Mouse (Mus musculus): ENCODE measurements around the gene Matn3.

Matn3 gene

GRCm38 (mm10) chr12:8947714-8948464 lies at the start of gene Matn3:
Gene Matn3 (plus strand): TSS chr12:8947929.
- peak; percentile 77 for DNase-seq (ENCODE audit: extremely low read depth, insufficient read length, low spot score)

- no peak for DNase-seq (ENCODE audit: extremely low read depth, insufficient read length, low spot score)
These were observed 48.6 kb upstream of the Matn3 start for GRCm38 (mm10) chr12:8898879-8899785.

GRCm38 (mm10) chr12:8900107-8900698 lies 47.5 kb upstream of the Matn3 start:
- DNase-seq (ENCODE audit: extremely low read depth, insufficient read length, low spot score), result no peak

- DNase-seq (ENCODE audit: extremely low read depth, insufficient read length, low spot score), result no peak
These were observed 46.6 kb upstream of the Matn3 start for GRCm38 (mm10) chr12:8900919-8901663.

GRCm38 (mm10) chr12:8901934-8902333 lies 45.8 kb upstream of the Matn3 start:
- DNase-seq (ENCODE audit: extremely low read depth, insufficient read length, low spot score), result no peak

- no peak for DNase-seq (ENCODE audit: extremely low read depth, insufficient read length, low spot score)
These were observed 45.2 kb upstream of the Matn3 start for GRCm38 (mm10) chr12:8902479-8902878.

- DNase-seq (ENCODE audit: extremely low read depth, insufficient read length, low spot score), result no peak
These were observed 34.7 kb upstream of the Matn3 start for GRCm38 (mm10) chr12:8912860-8913685.

GRCm38 (mm10) chr12:8913701-8914340 lies 33.9 kb upstream of the Matn3 start:
- DNase-seq (ENCODE audit: extremely low read depth, insufficient read length, low spot score), result no peak

- peak; percentile 19 for DNase-seq (ENCODE audit: extremely low read depth, insufficient read length, low spot score)
These were observed 31.4 kb upstream of the Matn3 start for GRCm38 (mm10) chr12:8916378-8916777.

GRCm38 (mm10) chr12:8919231-8919630 lies 28.5 kb upstream of the Matn3 start:
- DNase-seq (ENCODE audit: extremely low read depth, insufficient read length, low spot score), result no peak

- DNase-seq (ENCODE audit: extremely low read depth, insufficient read length, low spot score), result no peak
These were observed 26.7 kb upstream of the Matn3 start for GRCm38 (mm10) chr12:8920996-8921393.

GRCm38 (mm10) chr12:8921394-8922368 lies 26.0 kb upstream of the Matn3 start, which contains the start of gene Laptm4a:
Gene Laptm4a (plus strand): TSS chr12:8921664.
- peak; percentile 99 for DNase-seq (ENCODE audit: extremely low read depth, insufficient read length, low spot score)

- no peak for DNase-seq (ENCODE audit: extremely low read depth, insufficient read length, low spot score)
These were observed 25.2 kb upstream of the Matn3 start for GRCm38 (mm10) chr12:8922369-8923124.

- no peak for DNase-seq (ENCODE audit: extremely low read depth, insufficient read length, low spot score)
These were observed 24.7 kb upstream of the Matn3 start for GRCm38 (mm10) chr12:8923125-8923410.

- DNase-seq (ENCODE audit: extremely low read depth, insufficient read length, low spot score), result no peak
These were observed 24.1 kb upstream of the Matn3 start for GRCm38 (mm10) chr12:8923603-8924002.

- no peak for DNase-seq (ENCODE audit: extremely low read depth, insufficient read length, low spot score)
These were observed 20.1 kb upstream of the Matn3 start for GRCm38 (mm10) chr12:8927652-8928051.

GRCm38 (mm10) chr12:8928766-8929165 lies 19.0 kb upstream of the Matn3 start:
- no peak for DNase-seq (ENCODE audit: extremely low read depth, insufficient read length, low spot score)

GRCm38 (mm10) chr12:8931083-8931482 lies 16.6 kb upstream of the Matn3 start:
- no peak for DNase-seq (ENCODE audit: extremely low read depth, insufficient read length, low spot score)
